Mouse (Mus musculus): ENCODE results near the gene Alox12e. TPM values are rescaled to one million over a fixed set of nuclear protein-coding genes. Genes with fewer than 3 reads are reported as not detected.

Alox12e gene
- polyA plus RNA-seq, 2 experiments, result 0.09 to 0.26 TPM

GRCm38 (mm10) chr11:70297836-70298454 is 24.5 kb downstream of the Alox12e start:
- ATAC-seq (ENCODE audit: low FRiP score, low read depth) (no peak), DNase-seq (ENCODE audit: low spot score) (no peak)
- Histone ChIP-seq H3K27me3 (ENCODE audit: control insufficient read depth, insufficient read depth, low read length) (no peaks in the 10 kb centered on the region), H3K4me2 (replicated peaks; ENCODE audit: low read depth, low read length, severe bottlenecking) (no peak overlapping the region), H3K9me3 (ENCODE audit: control insufficient read depth, low read length) (no peaks in the 10 kb centered on the region), H3K27ac (replicated peaks; ENCODE audit: low read depth, low read length) (no peak overlapping the region), H3K9ac (ENCODE audit: low read depth, low read length, severe bottlenecking) (no peak overlapping the region), H3K4me1 (ENCODE audit: control insufficient read depth, insufficient read depth, low read length) (no peaks in the 10 kb centered on the region), H3K4me3 (replicated peaks; ENCODE audit: low read length) (no peak overlapping the region), H3K36me3 (ENCODE audit: control insufficient read depth, insufficient read depth, low read length) (no peaks in the 10 kb centered on the region)
- no peak for TF ChIP-seq POLR2A (IDR thresholded peaks at IDR 0.05; ENCODE audit: borderline replicate concordance, extremely low read depth, insufficient read depth, insufficient read length)
- WGBS, result 31% methylated on average over 12 of the region's 12 CpGs

GRCm38 (mm10) chr11:70297405-70297804 is 25.0 kb downstream of the Alox12e start:
- no peak for DNase-seq (ENCODE audit: low spot score)
- TF ChIP-seq POLR2A (IDR thresholded peaks at IDR 0.05; ENCODE audit: borderline replicate concordance, extremely low read depth, insufficient read depth, insufficient read length), result no peak
- no peak overlapping the region for H3K4me2 ChIP-seq (replicated peaks; ENCODE audit: low read depth, low read length, severe bottlenecking)
- 48% methylated on average over 4 of the region's 4 CpGs for WGBS
- no peak overlapping the region for H3K4me3 ChIP-seq (replicated peaks; ENCODE audit: low read length)
- H3K9me3 ChIP-seq (ENCODE audit: control insufficient read depth, low read length), result no peaks in the 10 kb centered on the region
- no peaks in the 10 kb centered on the region for H3K4me1 ChIP-seq (ENCODE audit: control insufficient read depth, insufficient read depth, low read length)
- no peak overlapping the region for H3K9ac ChIP-seq (ENCODE audit: low read depth, low read length, severe bottlenecking)
- no peak for ATAC-seq (ENCODE audit: low FRiP score, low read depth)
- no peaks in the 10 kb centered on the region for H3K27me3 ChIP-seq (ENCODE audit: control insufficient read depth, insufficient read depth, low read length)
- H3K27ac ChIP-seq (replicated peaks; ENCODE audit: low read depth, low read length), result no peak overlapping the region
- H3K36me3 ChIP-seq (ENCODE audit: control insufficient read depth, insufficient read depth, low read length), result no peaks in the 10 kb centered on the region

GRCm38 (mm10) chr11:70293881-70294280 is 28.5 kb downstream of the Alox12e start:
- 87% methylated on average over 6 of the region's 6 CpGs for WGBS
- H3K9ac ChIP-seq (ENCODE audit: low read depth, low read length, severe bottlenecking), result no peak overlapping the region
- TF ChIP-seq POLR2A (IDR thresholded peaks at IDR 0.05; ENCODE audit: borderline replicate concordance, extremely low read depth, insufficient read depth, insufficient read length), result no peak
- no peaks in the 10 kb centered on the region for H3K27me3 ChIP-seq (ENCODE audit: control insufficient read depth, insufficient read depth, low read length)
- no peak overlapping the region for H3K4me3 ChIP-seq (replicated peaks; ENCODE audit: low read length)
- H3K4me1 ChIP-seq (ENCODE audit: control insufficient read depth, insufficient read depth, low read length), result no peaks in the 10 kb centered on the region
- no peak overlapping the region for H3K4me2 ChIP-seq (replicated peaks; ENCODE audit: low read depth, low read length, severe bottlenecking)
- no peak overlapping the region for H3K27ac ChIP-seq (replicated peaks; ENCODE audit: low read depth, low read length)
- ATAC-seq (ENCODE audit: low FRiP score, low read depth) (no peak), DNase-seq (ENCODE audit: low spot score) (no peak)
- H3K36me3 ChIP-seq (ENCODE audit: control insufficient read depth, insufficient read depth, low read length), result no peaks in the 10 kb centered on the region
- H3K9me3 ChIP-seq (ENCODE audit: control insufficient read depth, low read length), result no peaks in the 10 kb centered on the region

GRCm38 (mm10) chr11:70291235-70291634 is 31.2 kb downstream of the Alox12e start:
- 77% methylated on average over 6 of the region's 6 CpGs for WGBS
- H3K27ac ChIP-seq (replicated peaks; ENCODE audit: low read depth, low read length), result no peak overlapping the region
- no peaks in the 10 kb centered on the region for H3K27me3 ChIP-seq (ENCODE audit: control insufficient read depth, insufficient read depth, low read length)
- no peak for TF ChIP-seq POLR2A (IDR thresholded peaks at IDR 0.05; ENCODE audit: borderline replicate concordance, extremely low read depth, insufficient read depth, insufficient read length)
- no peak overlapping the region for H3K4me3 ChIP-seq (replicated peaks; ENCODE audit: low read length)
- DNase-seq (ENCODE audit: low spot score) (no peak), ATAC-seq (ENCODE audit: low FRiP score, low read depth) (no peak)
- no peak overlapping the region for H3K4me2 ChIP-seq (replicated peaks; ENCODE audit: low read depth, low read length, severe bottlenecking)
- no peaks in the 10 kb centered on the region for H3K9me3 ChIP-seq (ENCODE audit: control insufficient read depth, low read length)
- H3K36me3 ChIP-seq (ENCODE audit: control insufficient read depth, insufficient read depth, low read length), result no peaks in the 10 kb centered on the region
- H3K9ac ChIP-seq (ENCODE audit: low read depth, low read length, severe bottlenecking), result no peak overlapping the region
- no peaks in the 10 kb centered on the region for H3K4me1 ChIP-seq (ENCODE audit: control insufficient read depth, insufficient read depth, low read length)

- TF ChIP-seq POLR2A (IDR thresholded peaks at IDR 0.05; ENCODE audit: borderline replicate concordance, extremely low read depth, insufficient read depth, insufficient read length), result no peak
- Histone ChIP-seq H3K9ac (ENCODE audit: low read depth, low read length, severe bottlenecking) (no peak overlapping the region), H3K4me3 (replicated peaks; ENCODE audit: low read length) (no peak overlapping the region), H3K4me2 (replicated peaks; ENCODE audit: low read depth, low read length, severe bottlenecking) (no peak overlapping the region), H3K4me1 (ENCODE audit: control insufficient read depth, insufficient read depth, low read length) (no peaks in the 10 kb centered on the region), H3K9me3 (ENCODE audit: control insufficient read depth, low read length) (no peaks in the 10 kb centered on the region), H3K36me3 (ENCODE audit: control insufficient read depth, insufficient read depth, low read length) (no peaks in the 10 kb centered on the region), H3K27ac (replicated peaks; ENCODE audit: low read depth, low read length) (no peak overlapping the region), H3K27me3 (ENCODE audit: control insufficient read depth, insufficient read depth, low read length) (no peaks in the 10 kb centered on the region)
- DNase-seq (ENCODE audit: low spot score) (no peak), ATAC-seq (ENCODE audit: low FRiP score, low read depth) (no peak)
- 43% methylated on average over 6 of the region's 6 CpGs for WGBS
These were observed 33.2 kb downstream of the Alox12e start for GRCm38 (mm10) chr11:70289236-70289635.
